Mouse (Mus musculus): ENCODE data around the gene Flnc. TPM values are rescaled to one million over a fixed set of nuclear protein-coding genes. Genes with fewer than 3 reads are reported as not detected.
"Not testable (repeated sequence)": the region's sequence is repeated elsewhere in the genome, so short reads cannot be mapped to it uniquely, and the experiment has no call there.

Flnc gene
- polyA plus RNA-seq (2014; fragmentation: Nextera tagmentation; extraction: Ambion mirVana), result 8.8 and 10.1 TPM in 2 replicates

GRCm38 (mm10) chr6:29433038-29433803 is at the start of gene Flnc:
Flnc (plus strand) TSS chr6:29433256.
- DNase-seq, result peak; percentile 65
- Histone ChIP-seq H3K27me3 (ENCODE audit: insufficient read depth, low read length) (peaks cover 20% of the 10 kb centered on the region), H3K4me1 (ENCODE audit: insufficient read depth) (peaks cover 4% of the 10 kb centered on the region; the same call in 1 of the 2 replicates), H3K36me3 (ENCODE audit: insufficient read depth) (0 out of 2 replicates have a peak, but pooled peaks cover 5% of the 10 kb centered on the region), H3K9ac (peak within 1 kb of the TSS; percentile 68), H3K4me3 (ENCODE audit: low read depth, low read length) (peak within 1 kb of the TSS; percentile 63), H3K4me2 (peak within 1 kb of the TSS; percentile 88), H3K9me3 (ENCODE audit: low read depth, low read length) (no peaks in the 10 kb centered on the region), H3K27ac (ENCODE audit: low read depth) (peak within 1 kb of the TSS; percentile 93)
- ATAC-seq (ENCODE audit: insufficient read depth), result peak; percentile 7
- under 1% methylated on average over 65 of the region's 77 CpGs for WGBS
- TF ChIP-seq CTCF (IDR thresholded peaks at IDR 0.05; ENCODE audit: low read depth), result no peak

- 5% methylated on average over 12 of the region's 12 CpGs for WGBS
- no peaks in the 10 kb centered on the region; the same call in 1 of the 2 replicates for H3K4me1 ChIP-seq (ENCODE audit: insufficient read depth)
- H3K36me3 ChIP-seq (ENCODE audit: insufficient read depth), result no peaks in the 10 kb centered on the region
- no peaks in the 10 kb centered on the region for H3K9me3 ChIP-seq (ENCODE audit: low read depth, low read length)
- peak within 1 kb of the TSS; percentile 44 for H3K4me3 ChIP-seq (ENCODE audit: low read depth, low read length)
- ATAC-seq (ENCODE audit: insufficient read depth) (peak; percentile 78), DNase-seq (peak; percentile 53)
- TF ChIP-seq CTCF (IDR thresholded peaks at IDR 0.05; ENCODE audit: low read depth), result no peak
- H3K27me3 ChIP-seq (ENCODE audit: insufficient read depth, low read length), result no peaks in the 10 kb centered on the region
- H3K27ac ChIP-seq (ENCODE audit: low read depth), result peak within 1 kb of the TSS; percentile 66
- H3K9ac ChIP-seq, result 0 out of 2 replicates have a peak within 1 kb of the TSS, but pooled peaks have one; percentile 5
- peak within 1 kb of the TSS; percentile 64 for H3K4me2 ChIP-seq
Observed at GRCm38 (mm10) chr6:29388052-29388518, 45.0 kb upstream of the Flnc start, which contains the start of gene Opn1sw. Opn1sw (minus strand) TSS chr6:29388468.

GRCm38 (mm10) chr6:29388606-29389080 is 44.4 kb upstream of the Flnc start:
- TF ChIP-seq CTCF (IDR thresholded peaks at IDR 0.05; ENCODE audit: low read depth), result no peak
- ATAC-seq (ENCODE audit: insufficient read depth) (peak; percentile 99), DNase-seq (peak; percentile 98)
- Histone ChIP-seq H3K36me3 (ENCODE audit: insufficient read depth) (no peaks in the 10 kb centered on the region), H3K9me3 (ENCODE audit: low read depth, low read length) (no peaks in the 10 kb centered on the region), H3K4me3 (ENCODE audit: low read depth, low read length) (peak overlapping the region; percentile 44), H3K4me2 (peak overlapping the region; percentile 64), H3K4me1 (ENCODE audit: insufficient read depth) (no peaks in the 10 kb centered on the region; the same call in 1 of the 2 replicates), H3K27me3 (ENCODE audit: insufficient read depth, low read length) (no peaks in the 10 kb centered on the region), H3K27ac (ENCODE audit: low read depth) (peak overlapping the region; percentile 66), H3K9ac (no peak overlapping the region)
- WGBS, result 4% methylated on average over 11 of the region's 11 CpGs

- H3K27me3 ChIP-seq (ENCODE audit: insufficient read depth, low read length), result 0 out of 2 replicates have a peak, but pooled peaks cover 6% of the 10 kb centered on the region
- H3K9me3 ChIP-seq (ENCODE audit: low read depth, low read length), result no peaks in the 10 kb centered on the region
- H3K9ac ChIP-seq, result no peak overlapping the region
- no peak for DNase-seq
- ATAC-seq (ENCODE audit: insufficient read depth), result no peak
- no peaks in the 10 kb centered on the region; the same call in 1 of the 2 replicates for H3K4me1 ChIP-seq (ENCODE audit: insufficient read depth)
- WGBS, result 50% methylated on average over 9 of the region's 9 CpGs
- TF ChIP-seq CTCF (IDR thresholded peaks at IDR 0.05; ENCODE audit: low read depth), result no peak
- no peaks in the 10 kb centered on the region for H3K36me3 ChIP-seq (ENCODE audit: insufficient read depth)
- H3K4me2 ChIP-seq, result peak overlapping the region; percentile 45
- no peak overlapping the region for H3K4me3 ChIP-seq (ENCODE audit: low read depth, low read length)
- H3K27ac ChIP-seq (ENCODE audit: low read depth), result no peak overlapping the region
Observed at GRCm38 (mm10) chr6:29389425-29389824, 43.6 kb upstream of the Flnc start.

- H3K4me3 ChIP-seq (ENCODE audit: low read depth, low read length); H3K27ac ChIP-seq (ENCODE audit: low read depth); H3K9me3 ChIP-seq (ENCODE audit: low read depth, low read length); H3K4me1 ChIP-seq (ENCODE audit: insufficient read depth); H3K9ac ChIP-seq; H3K27me3 ChIP-seq (ENCODE audit: insufficient read depth, low read length); ATAC-seq (ENCODE audit: insufficient read depth); H3K4me2 ChIP-seq; DNase-seq; H3K36me3 ChIP-seq (ENCODE audit: insufficient read depth): not testable (repeated sequence)
- 69% methylated on average over 1 of the region's 1 CpGs for WGBS
Observed at GRCm38 (mm10) chr6:29390500-29390899, 42.6 kb upstream of the Flnc start.

- not testable (repeated sequence) for H3K36me3 ChIP-seq (ENCODE audit: insufficient read depth); DNase-seq; ATAC-seq (ENCODE audit: insufficient read depth); H3K27ac ChIP-seq (ENCODE audit: low read depth); H3K4me3 ChIP-seq (ENCODE audit: low read depth, low read length); H3K9ac ChIP-seq; H3K4me1 ChIP-seq (ENCODE audit: insufficient read depth); H3K9me3 ChIP-seq (ENCODE audit: low read depth, low read length); H3K4me2 ChIP-seq
- peaks cover 14% of the 10 kb centered on the region; the same call in 1 of the 2 replicates for H3K27me3 ChIP-seq (ENCODE audit: insufficient read depth, low read length)
- 68% methylated on average over 8 of the region's 8 CpGs for WGBS
Observed at GRCm38 (mm10) chr6:29391241-29391640, 41.8 kb upstream of the Flnc start.

- H3K4me1 ChIP-seq (ENCODE audit: insufficient read depth), result peaks cover 4% of the 10 kb centered on the region; the same call in 1 of the 2 replicates
- peaks cover 14% of the 10 kb centered on the region; the same call in 1 of the 2 replicates for H3K27me3 ChIP-seq (ENCODE audit: insufficient read depth, low read length)
- no peaks in the 10 kb centered on the region for H3K36me3 ChIP-seq (ENCODE audit: insufficient read depth)
- ATAC-seq (ENCODE audit: insufficient read depth), result no peak
- H3K9ac ChIP-seq, result no peak overlapping the region
- H3K9me3 ChIP-seq (ENCODE audit: low read depth, low read length), result no peaks in the 10 kb centered on the region
- DNase-seq, result peak; percentile 42
- H3K4me2 ChIP-seq, result no peak overlapping the region
- WGBS, result 61% methylated on average over 4 of the region's 4 CpGs
- no peak overlapping the region for H3K27ac ChIP-seq (ENCODE audit: low read depth)
- no peak overlapping the region for H3K4me3 ChIP-seq (ENCODE audit: low read depth, low read length)
- peak; percentile 34; the same call in 1 of the 2 replicates for TF ChIP-seq CTCF (IDR thresholded peaks at IDR 0.05; ENCODE audit: low read depth)
Observed at GRCm38 (mm10) chr6:29391802-29392201, 41.3 kb upstream of the Flnc start.

Measured in lung, embryonic 14.5 days (tissue).